Mouse (Mus musculus): ENCODE data around the gene Syt1. TPM values are rescaled to one million over a fixed set of nuclear protein-coding genes. Genes with fewer than 3 reads are reported as not detected.

The Syt1 gene
- total and polyA plus RNA-seq, 3 experiments: 0.01 to 0.11 TPM; not detected in 1

DNA sequence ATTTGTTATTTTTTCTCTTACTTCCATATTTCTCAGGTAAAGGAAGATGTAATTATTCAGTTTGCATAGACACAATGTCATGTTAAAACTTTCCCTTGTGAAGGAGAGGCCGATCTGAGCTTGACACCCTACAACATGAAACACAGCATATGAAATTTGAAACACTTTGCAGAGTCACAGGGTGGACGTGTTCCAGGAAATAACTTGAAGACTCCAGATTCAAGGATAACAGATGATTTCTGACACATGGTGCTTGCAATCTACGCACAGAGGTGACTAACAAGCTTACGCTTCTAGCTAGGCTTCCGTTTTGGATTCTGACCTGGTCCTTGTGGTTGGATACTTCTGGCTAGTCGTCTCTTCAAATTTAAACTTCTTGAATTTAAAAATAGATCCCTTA lies 239.7 kb downstream of the Syt1 start:
- no peak for DNase-seq (ENCODE audit: low spot score)
- H3K4me3 ChIP-seq (ENCODE audit: low read depth, low read length): no peak overlapping the region
- ATAC-seq (ENCODE audit: extremely low read depth, insufficient number of reproducible peaks, low FRiP score, poor library complexity, severe bottlenecking): no peak
- no peaks in the 10 kb centered on the region for H3K9me3 ChIP-seq (replicated peaks)
- no peaks in the 10 kb centered on the region for H3K36me3 ChIP-seq (replicated peaks)
- H3K27me3 ChIP-seq (ENCODE audit: insufficient read depth, low read length): no peaks in the 10 kb centered on the region
- TF ChIP-seq GATA1 (IDR thresholded peaks at IDR 0.05; ENCODE audit: borderline replicate concordance, low read length) (no peak), GATA2 (IDR thresholded peaks at IDR 0.05; ENCODE audit: borderline replicate concordance, low read depth, low read length) (no peak), CTCF (IDR thresholded peaks at IDR 0.05; ENCODE audit: low read depth, low read length) (no peak), POLR2AphosphoS5 (IDR thresholded peaks at IDR 0.05; ENCODE audit: insufficient replicate concordance, low read depth, low read length) (no peak), TAL1 (conservative IDR thresholded peaks at IDR 0.05; ENCODE audit: low read depth, low read length) (no peak)
- no peaks in the 10 kb centered on the region for H3K4me1 ChIP-seq (ENCODE audit: insufficient read depth, low read depth, low read length)

DNA sequence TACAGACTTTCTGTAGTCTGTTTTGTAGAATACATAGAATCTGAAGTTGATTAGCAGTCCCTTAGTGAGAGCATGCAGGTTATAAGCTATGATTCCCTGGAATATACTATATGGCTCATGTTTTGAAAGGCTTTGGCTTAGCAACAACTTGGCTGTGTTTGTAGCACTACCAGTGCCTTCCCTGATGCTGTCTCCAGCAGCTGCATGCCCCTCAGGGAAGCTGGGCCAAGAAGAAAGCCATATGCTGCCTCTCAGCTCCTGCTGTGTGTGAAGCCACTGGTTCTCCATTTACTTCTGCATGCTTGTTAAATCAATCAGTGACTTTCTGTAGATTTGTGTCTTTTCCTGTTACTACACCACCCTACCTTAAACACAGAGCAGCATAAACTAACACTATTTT lies 245.2 kb downstream of the Syt1 start:
- H3K4me1 ChIP-seq (ENCODE audit: insufficient read depth, low read depth, low read length): no peaks in the 10 kb centered on the region
- no peaks in the 10 kb centered on the region for H3K27me3 ChIP-seq (ENCODE audit: insufficient read depth, low read length)
- TF ChIP-seq CTCF (IDR thresholded peaks at IDR 0.05; ENCODE audit: low read depth, low read length): no peak
- TF ChIP-seq GATA2 (IDR thresholded peaks at IDR 0.05; ENCODE audit: borderline replicate concordance, low read depth, low read length): no peak
- TF ChIP-seq GATA1 (IDR thresholded peaks at IDR 0.05; ENCODE audit: borderline replicate concordance, low read length): no peak
- no peak for TF ChIP-seq TAL1 (conservative IDR thresholded peaks at IDR 0.05; ENCODE audit: low read depth, low read length)
- TF ChIP-seq POLR2AphosphoS5 (IDR thresholded peaks at IDR 0.05; ENCODE audit: insufficient replicate concordance, low read depth, low read length): no peak
- H3K36me3 ChIP-seq (replicated peaks): no peaks in the 10 kb centered on the region
- no peak for DNase-seq (ENCODE audit: low spot score)
- H3K4me3 ChIP-seq (ENCODE audit: low read depth, low read length): no peak overlapping the region
- ATAC-seq (ENCODE audit: extremely low read depth, insufficient number of reproducible peaks, low FRiP score, poor library complexity, severe bottlenecking): no peak
- H3K9me3 ChIP-seq (replicated peaks): no peaks in the 10 kb centered on the region

DNA sequence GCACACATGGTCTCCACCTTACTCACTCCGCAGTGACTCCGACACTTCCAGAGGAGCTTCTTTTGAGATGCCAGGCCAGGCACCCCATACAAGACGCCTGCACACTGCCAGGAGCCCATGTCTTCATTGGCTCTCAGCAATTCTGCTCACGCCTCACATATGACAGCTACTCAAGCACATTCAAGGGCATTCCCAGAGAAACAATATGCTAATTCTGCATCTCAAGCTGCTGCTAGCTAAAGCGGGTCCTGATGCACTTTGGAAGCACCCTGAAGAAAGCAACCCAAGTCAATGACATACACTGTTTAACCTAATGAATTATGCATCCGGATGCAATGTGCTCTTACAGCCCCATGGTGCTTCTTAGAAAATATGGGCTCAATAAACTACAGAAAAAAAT lies 247.1 kb downstream of the Syt1 start:
- H3K27me3 ChIP-seq (ENCODE audit: insufficient read depth, low read length): no peaks in the 10 kb centered on the region

DNA sequence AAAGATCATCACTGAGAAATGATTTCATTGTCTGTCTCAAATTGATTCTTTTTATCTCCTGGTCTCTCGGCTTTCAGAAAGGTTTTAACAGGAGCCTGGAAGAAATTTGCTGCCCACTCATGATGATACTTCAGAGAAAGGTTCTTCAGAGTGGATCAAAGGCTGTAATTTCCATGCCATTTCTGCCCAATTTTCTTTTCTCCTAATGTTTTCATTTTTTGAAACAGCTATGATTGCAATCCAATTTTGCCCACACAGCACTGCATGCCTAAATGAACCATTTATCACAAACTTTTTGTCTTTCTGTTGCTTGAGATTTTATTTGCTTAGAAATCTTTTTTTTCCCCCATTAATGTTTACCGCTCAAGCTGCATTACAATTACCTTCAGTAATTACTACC lies 257.5 kb downstream of the Syt1 start:
- Histone ChIP-seq H3K4me3 (ENCODE audit: low read depth, low read length) (no peak overlapping the region), H3K4me1 (ENCODE audit: insufficient read depth, low read depth, low read length) (no peaks in the 10 kb centered on the region), H3K27me3 (ENCODE audit: insufficient read depth, low read length) (no peaks in the 10 kb centered on the region), H3K9me3 (replicated peaks) (no peaks in the 10 kb centered on the region), H3K36me3 (replicated peaks) (no peaks in the 10 kb centered on the region)
- TF ChIP-seq GATA2 (IDR thresholded peaks at IDR 0.05; ENCODE audit: borderline replicate concordance, low read depth, low read length) (no peak), POLR2AphosphoS5 (IDR thresholded peaks at IDR 0.05; ENCODE audit: insufficient replicate concordance, low read depth, low read length) (no peak), GATA1 (IDR thresholded peaks at IDR 0.05; ENCODE audit: borderline replicate concordance, low read length) (no peak), TAL1 (conservative IDR thresholded peaks at IDR 0.05; ENCODE audit: low read depth, low read length) (no peak), CTCF (IDR thresholded peaks at IDR 0.05; ENCODE audit: low read depth, low read length) (no peak)
- DNase-seq (ENCODE audit: low spot score): no peak
- ATAC-seq (ENCODE audit: extremely low read depth, insufficient number of reproducible peaks, low FRiP score, poor library complexity, severe bottlenecking): no peak

More for the DNA sequence above, 247.1 kb downstream of the Syt1 start:
- Histone ChIP-seq H3K4me3 (ENCODE audit: low read depth, low read length) (no peak overlapping the region), H3K36me3 (replicated peaks) (no peaks in the 10 kb centered on the region), H3K9me3 (replicated peaks) (no peaks in the 10 kb centered on the region), H3K4me1 (ENCODE audit: insufficient read depth, low read depth, low read length) (no peaks in the 10 kb centered on the region)
- TF ChIP-seq GATA2 (IDR thresholded peaks at IDR 0.05; ENCODE audit: borderline replicate concordance, low read depth, low read length): no peak
- TF ChIP-seq TAL1 (conservative IDR thresholded peaks at IDR 0.05; ENCODE audit: low read depth, low read length): no peak
- TF ChIP-seq CTCF (IDR thresholded peaks at IDR 0.05; ENCODE audit: low read depth, low read length): no peak
- no peak for TF ChIP-seq GATA1 (IDR thresholded peaks at IDR 0.05; ENCODE audit: borderline replicate concordance, low read length)
- no peak for TF ChIP-seq POLR2AphosphoS5 (IDR thresholded peaks at IDR 0.05; ENCODE audit: insufficient replicate concordance, low read depth, low read length)
- ATAC-seq (ENCODE audit: extremely low read depth, insufficient number of reproducible peaks, low FRiP score, poor library complexity, severe bottlenecking): no peak
- no peak for DNase-seq (ENCODE audit: low spot score)

DNA sequence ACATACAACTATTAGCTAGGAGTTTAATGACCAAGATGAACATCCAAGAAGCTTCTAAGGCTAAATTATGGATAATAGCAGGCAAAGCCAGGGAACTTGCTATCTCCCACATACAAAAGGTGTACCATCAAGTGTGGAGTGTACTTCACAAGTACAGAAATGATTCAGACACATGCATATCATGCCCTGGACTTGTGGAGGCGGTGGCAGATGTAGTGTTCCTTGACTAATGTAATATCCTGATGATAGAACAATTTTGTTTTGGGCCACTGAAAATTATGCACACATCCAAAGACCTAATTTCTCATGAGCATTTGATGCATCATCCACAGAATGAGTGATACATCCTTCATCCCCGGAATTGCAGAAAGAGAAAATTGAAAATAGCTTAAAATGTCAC lies 267.0 kb downstream of the Syt1 start:
- H3K4me3 ChIP-seq (ENCODE audit: low read depth, low read length): no peak overlapping the region
- H3K36me3 ChIP-seq (replicated peaks): no peaks in the 10 kb centered on the region
- no peaks in the 10 kb centered on the region for H3K4me1 ChIP-seq (ENCODE audit: insufficient read depth, low read depth, low read length)
- no peak for DNase-seq (ENCODE audit: low spot score)
- H3K27me3 ChIP-seq (ENCODE audit: insufficient read depth, low read length): no peaks in the 10 kb centered on the region
- no peaks in the 10 kb centered on the region for H3K9me3 ChIP-seq (replicated peaks)
- ATAC-seq (ENCODE audit: extremely low read depth, insufficient number of reproducible peaks, low FRiP score, poor library complexity, severe bottlenecking): no peak
- TF ChIP-seq CTCF (IDR thresholded peaks at IDR 0.05; ENCODE audit: low read depth, low read length) (no peak), POLR2AphosphoS5 (IDR thresholded peaks at IDR 0.05; ENCODE audit: insufficient replicate concordance, low read depth, low read length) (no peak), GATA2 (IDR thresholded peaks at IDR 0.05; ENCODE audit: borderline replicate concordance, low read depth, low read length) (no peak), GATA1 (IDR thresholded peaks at IDR 0.05; ENCODE audit: borderline replicate concordance, low read length) (no peak), TAL1 (conservative IDR thresholded peaks at IDR 0.05; ENCODE audit: low read depth, low read length) (no peak)

DNA sequence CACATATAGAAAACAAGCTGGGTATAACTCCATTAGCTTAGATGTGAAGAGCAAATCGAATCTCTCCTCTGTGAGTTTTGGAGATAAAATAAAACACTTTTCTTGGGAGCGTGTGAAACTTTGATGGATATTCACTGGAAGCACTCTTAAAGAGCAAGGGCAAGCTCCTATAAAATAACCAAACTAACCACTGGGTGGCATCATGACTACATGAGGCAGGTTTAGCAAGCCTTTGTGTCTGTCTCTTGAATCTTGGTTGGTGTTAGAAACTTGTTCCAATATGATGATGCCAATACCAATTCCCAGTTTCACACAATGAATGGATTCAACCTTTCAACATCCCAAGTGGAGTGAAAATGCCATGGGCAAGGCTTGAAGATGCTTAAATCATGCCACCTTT lies 276.8 kb downstream of the Syt1 start:
- Histone ChIP-seq H3K36me3 (replicated peaks) (no peaks in the 10 kb centered on the region), H3K9me3 (replicated peaks) (no peaks in the 10 kb centered on the region), H3K4me1 (ENCODE audit: insufficient read depth, low read depth, low read length) (no peaks in the 10 kb centered on the region), H3K27me3 (ENCODE audit: insufficient read depth, low read length) (no peaks in the 10 kb centered on the region), H3K4me3 (ENCODE audit: low read depth, low read length) (no peak overlapping the region)
- DNase-seq (ENCODE audit: low spot score) (no peak), ATAC-seq (ENCODE audit: extremely low read depth, insufficient number of reproducible peaks, low FRiP score, poor library complexity, severe bottlenecking) (no peak)
- TF ChIP-seq GATA1 (IDR thresholded peaks at IDR 0.05; ENCODE audit: borderline replicate concordance, low read length): no peak
- no peak for TF ChIP-seq GATA2 (IDR thresholded peaks at IDR 0.05; ENCODE audit: borderline replicate concordance, low read depth, low read length)
- TF ChIP-seq TAL1 (conservative IDR thresholded peaks at IDR 0.05; ENCODE audit: low read depth, low read length): no peak
- TF ChIP-seq CTCF (IDR thresholded peaks at IDR 0.05; ENCODE audit: low read depth, low read length): no peak
- TF ChIP-seq POLR2AphosphoS5 (IDR thresholded peaks at IDR 0.05; ENCODE audit: insufficient replicate concordance, low read depth, low read length): no peak

Measured in G1E (cell line).